Mouse (Mus musculus): ENCODE measurements at regions not wholly inside any gene's neighbourhood (a gene's known extent, or its start where the extent isn't known, plus 50 kb on each side); places are given as distances from the start of the nearest gene placed in this dataset.

DNA sequence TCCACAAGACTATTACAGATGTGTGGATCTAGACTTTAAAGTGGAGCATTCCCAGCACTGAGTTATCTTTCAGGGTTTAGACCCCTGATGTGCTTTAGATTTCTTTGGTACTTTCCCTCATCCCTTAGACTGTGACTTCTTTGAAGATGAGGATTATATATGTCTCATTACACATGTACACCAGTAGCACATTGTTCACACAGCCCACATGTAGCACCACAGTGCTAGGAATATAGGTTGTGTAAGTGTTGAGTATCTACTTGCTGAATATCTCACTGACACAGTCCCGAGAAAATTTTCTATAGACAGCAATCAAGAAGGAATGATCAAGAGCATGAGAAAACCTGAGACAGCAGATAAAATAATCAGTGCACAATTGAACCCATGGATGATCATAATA lies 243.4 kb upstream of the Brinp1 start:
- DNase-seq (ENCODE audit: low spot score, missing footprints) (no peak), ATAC-seq (ENCODE audit: low FRiP score) (no peak)
- WGBS = 78% methylated on average over 1 of the region's 1 CpGs
- Histone ChIP-seq H3K4me1 (ENCODE audit: control insufficient read depth, insufficient read depth, low read length) (no peaks in the 10 kb centered on the region), H3K36me3 (ENCODE audit: control insufficient read depth, insufficient read depth, low read length) (no peaks in the 10 kb centered on the region), H3K9ac (ENCODE audit: low read length) (no peak overlapping the region), H3K9me3 (ENCODE audit: control insufficient read depth, low read length) (no peaks in the 10 kb centered on the region), H3K27me3 (ENCODE audit: control insufficient read depth, insufficient read depth, low read length) (no peaks in the 10 kb centered on the region), H3K4me2 (no peak overlapping the region), H3K4me3 (ENCODE audit: low read depth, low read length) (no peak overlapping the region), H3K27ac (ENCODE audit: low read depth, low read length) (no peak overlapping the region)

DNA sequence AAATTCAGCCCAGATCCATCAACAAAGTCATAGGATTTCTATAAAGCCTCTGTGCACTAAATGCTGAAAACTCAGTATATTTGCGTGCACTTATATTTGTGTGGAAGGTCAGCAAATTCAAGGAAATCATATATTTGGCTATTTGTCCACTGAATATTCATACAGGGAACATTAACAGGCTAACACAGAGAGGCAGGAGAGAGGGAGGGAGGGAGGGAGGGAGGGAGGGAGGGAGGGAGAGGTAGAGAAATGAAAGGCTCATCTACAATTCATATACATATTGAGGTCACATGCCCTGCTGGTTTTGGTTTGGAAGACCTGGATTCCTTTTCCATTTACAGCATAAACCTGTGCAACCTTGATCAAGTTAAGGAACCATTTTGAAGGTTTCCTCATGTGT lies 241.9 kb upstream of the Brinp1 start:
- Histone ChIP-seq H3K4me1 (ENCODE audit: control insufficient read depth, insufficient read depth, low read length) (no peaks in the 10 kb centered on the region), H3K4me2 (peak overlapping the region; percentile 54), H3K9ac (ENCODE audit: low read length) (peak overlapping the region; percentile 62), H3K27ac (ENCODE audit: low read depth, low read length) (no peak overlapping the region; the same call in 1 of the 2 replicates), H3K4me3 (ENCODE audit: low read depth, low read length) (peak overlapping the region; percentile 36; the same call in 1 of the 2 replicates), H3K9me3 (ENCODE audit: control insufficient read depth, low read length) (no peaks in the 10 kb centered on the region), H3K36me3 (ENCODE audit: control insufficient read depth, insufficient read depth, low read length) (no peaks in the 10 kb centered on the region), H3K27me3 (ENCODE audit: control insufficient read depth, insufficient read depth, low read length) (no peaks in the 10 kb centered on the region)
- 82% methylated on average over 1 of the region's 1 CpGs for WGBS
- ATAC-seq (ENCODE audit: low FRiP score) = peak; percentile 60
- DNase-seq (ENCODE audit: low spot score, missing footprints) = no peak

DNA sequence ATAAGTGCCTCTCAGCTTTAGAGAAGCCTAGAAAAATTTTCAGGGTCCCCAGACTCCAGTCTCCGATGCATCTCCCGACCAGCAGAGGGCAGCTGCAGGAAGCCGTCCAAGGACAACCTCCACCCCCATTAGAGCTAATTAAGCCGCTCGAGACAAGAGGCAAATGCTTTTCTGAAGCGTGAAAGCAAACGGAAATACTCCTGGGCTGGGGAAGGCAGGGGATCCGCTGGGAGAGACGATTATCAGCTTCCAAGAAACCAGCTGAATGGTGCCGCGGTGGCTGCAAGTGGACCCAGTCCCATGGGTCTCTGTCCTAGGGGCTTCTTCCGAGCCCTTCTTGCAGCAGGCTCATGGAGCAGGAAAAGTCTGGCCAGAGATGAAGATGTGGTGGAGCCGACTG lies 241.4 kb upstream of the Brinp1 start:
- H3K4me3 ChIP-seq (ENCODE audit: low read depth, low read length) = peak overlapping the region; percentile 36
- H3K4me1 ChIP-seq (ENCODE audit: control insufficient read depth, insufficient read depth, low read length) = no peaks in the 10 kb centered on the region
- peak; percentile 92 for DNase-seq (ENCODE audit: low spot score, missing footprints)
- H3K27me3 ChIP-seq (ENCODE audit: control insufficient read depth, insufficient read depth, low read length) = no peaks in the 10 kb centered on the region
- H3K36me3 ChIP-seq (ENCODE audit: control insufficient read depth, insufficient read depth, low read length) = no peaks in the 10 kb centered on the region
- H3K27ac ChIP-seq (ENCODE audit: low read depth, low read length) = peak overlapping the region; percentile 61; the same call in 1 of the 2 replicates
- ATAC-seq (ENCODE audit: low FRiP score) = peak; percentile 94
- H3K9me3 ChIP-seq (ENCODE audit: control insufficient read depth, low read length) = no peaks in the 10 kb centered on the region
- under 1% methylated on average over 13 of the region's 13 CpGs for WGBS
- peak overlapping the region; percentile 62 for H3K9ac ChIP-seq (ENCODE audit: low read length)
- peak overlapping the region; percentile 54 for H3K4me2 ChIP-seq
